Mouse (Mus musculus) stomach, embryonic 15.5 days (tissue): Measurements from ENCODE around the gene Prr36. TPM values are rescaled to one million over a fixed set of nuclear protein-coding genes. Genes with fewer than 3 reads are reported as not detected.

Experiments used
- ATAC-seq: fragments of 200-750 bp; cut with Nextera tagmentation; 2 replicates; pipeline ENCODE4 v1.8.0; 2017; ENCODE audit warnings: low read depth, moderate number of reproducible peaks, moderate TSS enrichment; ENCODE audit not compliant: insufficient read depth, low FRiP score
- H3K27ac ChIP-seq: fragments of 300-500 bp; sonication (generic); 2 replicates; pipeline ENCODE4 v1.5.1; 2015; ENCODE audit warnings: mild to moderate bottlenecking, inconsistent platforms
- H3K27me3 ChIP-seq: fragments of 300-500 bp; sonication (generic); replicated peaks from 2 replicates; pipeline ENCODE4 v1.6.1; 2015; ENCODE audit warnings: inconsistent platforms
- H3K36me3 ChIP-seq: fragments of 300-500 bp; sonication (generic); 2 replicates; pipeline ENCODE4 v1.6.1; 2015; ENCODE audit warnings: inconsistent platforms
- H3K4me1 ChIP-seq: fragments of 300-500 bp; sonication (generic); 2 replicates; pipeline ENCODE4 v1.6.1; 2015; ENCODE audit warnings: inconsistent platforms
- H3K4me2 ChIP-seq: fragments of 300-500 bp; sonication (generic); 2 replicates; pipeline ENCODE4 v1.6.1; 2015; ENCODE audit warnings: mild to moderate bottlenecking, inconsistent platforms
- H3K4me3 ChIP-seq: fragments of 300-500 bp; sonication (generic); replicated peaks from 2 replicates; pipeline ENCODE4 v1.5.1; 2015; ENCODE audit warnings: inconsistent platforms
- H3K9ac ChIP-seq: fragments of 300-500 bp; sonication (generic); 2 replicates; pipeline ENCODE4 v1.6.1; 2015; ENCODE audit warnings: inconsistent platforms
- H3K9me3 ChIP-seq: fragments of 300-500 bp; sonication (generic); 2 replicates; pipeline ENCODE4 v1.6.1; 2016; ENCODE audit warnings: inconsistent platforms
- WGBS: fragments of 180-500 bp; shearing (Covaris S2); methylation state at CpG from one replicate; pipeline ENCODE4 v1.1.7; 2015; 5-methylcytosine and 5-hydroxymethylcytosine counted together
- polyA plus RNA-seq: library from polyadenylated mRNA; unstranded; fragments of >200 nt; fragmentation: Nextera tagmentation; extraction: Ambion mirVana; gene quantifications from 2 replicates; pipeline ENCODE4 v1.2.1, GENCODE M21; 2015

Gene Prr36
- polyA plus RNA-seq, 1 experiment from 2014 or later: 3.2 TPM

DNA sequence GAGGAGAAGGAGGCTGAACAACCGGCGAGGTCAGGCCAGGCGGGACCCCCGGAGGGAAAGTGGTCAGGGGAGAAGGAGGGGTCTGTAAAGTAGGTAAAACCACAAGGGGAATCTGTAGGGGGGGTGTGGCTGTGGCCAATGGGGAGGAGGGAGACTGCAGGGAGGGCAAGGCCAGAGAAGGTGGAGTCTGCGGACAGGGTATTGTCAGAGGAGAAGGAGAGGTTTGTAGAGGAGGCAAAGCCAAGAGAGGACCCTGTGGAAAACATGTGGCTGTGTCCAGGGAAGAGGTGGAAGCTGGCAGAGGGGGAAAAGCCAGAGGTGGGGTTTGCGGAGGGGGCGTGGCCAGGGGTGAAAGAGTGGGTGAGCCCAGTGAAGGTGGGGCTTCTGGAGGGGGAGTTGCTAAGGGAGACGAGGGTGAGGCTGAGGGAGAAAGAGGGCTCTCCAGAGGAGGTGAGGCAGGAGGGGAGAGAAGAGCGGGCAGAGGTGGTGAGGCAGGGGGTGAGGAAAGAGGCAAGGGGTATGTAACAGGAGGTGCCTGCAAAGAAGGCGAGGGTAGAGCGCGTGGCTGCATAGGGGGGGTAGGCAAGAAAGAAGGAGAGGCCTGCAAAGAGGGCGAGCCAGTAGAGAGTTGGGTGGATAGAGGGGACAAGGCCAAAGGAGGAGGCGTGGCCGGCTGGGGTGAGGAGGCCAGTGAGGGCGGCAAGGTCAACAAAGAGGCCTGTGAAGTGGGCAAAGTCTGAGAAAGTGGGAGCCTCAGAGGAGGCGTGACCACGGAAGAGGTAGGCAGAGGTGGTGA is 3.9 kb downstream of the Prr36 start:
- 3% methylated on average over 18 of the region's 18 CpGs for WGBS
- H3K27ac ChIP-seq: peak overlapping the region; percentile 68
- peak overlapping the region; percentile 48 for H3K4me3 ChIP-seq
- no peaks in the 10 kb centered on the region for H3K36me3 ChIP-seq
- H3K9ac ChIP-seq: no peak overlapping the region
- H3K27me3 ChIP-seq: peaks cover 22% of the 10 kb centered on the region
- peak overlapping the region; percentile 95 for H3K4me2 ChIP-seq
- H3K4me1 ChIP-seq: peaks cover 30% of the 10 kb centered on the region
- peak; percentile 68 for ATAC-seq
- no peaks in the 10 kb centered on the region for H3K9me3 ChIP-seq

DNA sequence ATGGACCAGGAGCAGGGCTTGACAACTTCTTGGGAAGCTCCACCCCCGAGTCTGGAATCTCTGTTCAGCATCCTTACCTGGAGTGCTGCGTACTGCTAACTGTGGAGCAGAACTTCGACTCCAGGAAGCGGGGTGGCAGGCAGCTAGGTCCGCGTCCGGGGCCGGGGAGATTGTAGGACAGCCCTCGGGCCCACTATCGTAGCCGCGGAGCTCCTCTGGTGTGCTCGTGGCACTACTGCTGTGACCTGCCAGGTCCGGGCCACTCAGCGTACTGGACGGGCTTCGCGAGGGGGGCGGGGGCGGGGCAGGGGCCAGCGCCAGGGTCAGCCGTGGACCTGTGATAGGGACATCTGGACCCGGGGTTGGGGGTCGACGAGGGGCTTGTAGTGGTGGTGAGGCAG is 4.5 kb downstream of the Prr36 start:
- no peaks in the 10 kb centered on the region for H3K9me3 ChIP-seq
- no peaks in the 10 kb centered on the region for H3K36me3 ChIP-seq
- peak; percentile 19; the same call in 1 of the 2 replicates for ATAC-seq
- H3K27ac ChIP-seq: peak overlapping the region; percentile 68; the same call in 1 of the 2 replicates
- no peak overlapping the region for H3K9ac ChIP-seq
- H3K4me2 ChIP-seq: peak overlapping the region; percentile 95
- H3K4me1 ChIP-seq: peaks cover 30% of the 10 kb centered on the region
- H3K4me3 ChIP-seq: peak overlapping the region; percentile 48
- peaks cover 22% of the 10 kb centered on the region for H3K27me3 ChIP-seq
- whole genome bisulfite sequencing: under 1% methylated on average over 25 of the region's 25 CpGs

DNA sequence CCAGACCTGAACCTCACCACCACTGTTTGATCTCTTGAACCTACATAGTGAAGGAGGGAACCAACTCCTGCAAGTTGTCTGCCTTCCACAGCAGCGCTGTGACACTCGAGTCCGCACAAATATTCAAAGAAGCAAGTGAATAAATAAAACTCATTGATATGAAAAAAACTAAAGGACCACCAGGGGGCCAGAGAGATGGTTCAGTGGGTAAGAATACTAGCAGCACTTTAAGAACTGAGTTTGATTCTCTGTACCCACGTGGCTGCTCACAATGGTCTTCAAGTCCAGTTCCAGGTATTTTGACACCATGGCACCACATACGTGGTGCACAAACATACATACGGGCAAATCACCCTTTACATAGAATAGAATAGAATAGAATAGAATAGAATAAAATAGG is 6.2 kb downstream of the Prr36 start:
- peaks cover 40% of the 10 kb centered on the region for H3K4me1 ChIP-seq
- no peaks in the 10 kb centered on the region for H3K36me3 ChIP-seq
- peaks cover 9% of the 10 kb centered on the region; the same call in 1 of the 2 replicates for H3K27me3 ChIP-seq
- H3K27ac ChIP-seq: no peak overlapping the region
- H3K4me3 ChIP-seq: no peak overlapping the region
- no peaks in the 10 kb centered on the region for H3K9me3 ChIP-seq
- 78% methylated on average over 6 of the region's 6 CpGs for WGBS
- no peak overlapping the region for H3K4me2 ChIP-seq
- no peak for ATAC-seq
- H3K9ac ChIP-seq: no peak overlapping the region

DNA sequence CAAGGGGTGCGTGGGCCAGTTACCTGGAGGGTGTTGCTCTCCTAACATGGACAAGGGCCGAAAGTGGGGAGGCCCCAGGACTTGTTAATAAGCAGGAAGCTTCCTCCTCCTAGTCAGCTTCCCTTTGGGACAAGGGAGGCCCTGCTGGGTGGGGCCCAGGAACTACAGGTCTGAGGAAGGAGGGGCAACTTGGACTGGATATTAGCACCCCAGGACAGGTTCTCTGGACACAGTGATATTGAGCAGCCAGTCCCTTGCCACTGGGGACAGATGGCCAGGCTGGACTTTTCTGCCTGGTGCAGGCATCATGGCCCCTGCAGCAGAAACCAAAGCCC is 10.3 kb downstream of the Prr36 start:
- ATAC-seq: peak; percentile 6
- WGBS: 54% methylated on average over 2 of the region's 2 CpGs
- H3K4me2 ChIP-seq: peak overlapping the region; percentile 26; the same call in 1 of the 2 replicates
- H3K9ac ChIP-seq: no peak overlapping the region
- H3K36me3 ChIP-seq: no peaks in the 10 kb centered on the region
- no peaks in the 10 kb centered on the region for H3K9me3 ChIP-seq
- H3K4me1 ChIP-seq: peaks cover 16% of the 10 kb centered on the region
- 0 out of 2 replicates have a peak overlapping the region, but pooled peaks have one; percentile 8 for H3K27ac ChIP-seq
- H3K4me3 ChIP-seq: no peak overlapping the region
- H3K27me3 ChIP-seq: peaks cover 6% of the 10 kb centered on the region; the same call in 1 of the 2 replicates

DNA sequence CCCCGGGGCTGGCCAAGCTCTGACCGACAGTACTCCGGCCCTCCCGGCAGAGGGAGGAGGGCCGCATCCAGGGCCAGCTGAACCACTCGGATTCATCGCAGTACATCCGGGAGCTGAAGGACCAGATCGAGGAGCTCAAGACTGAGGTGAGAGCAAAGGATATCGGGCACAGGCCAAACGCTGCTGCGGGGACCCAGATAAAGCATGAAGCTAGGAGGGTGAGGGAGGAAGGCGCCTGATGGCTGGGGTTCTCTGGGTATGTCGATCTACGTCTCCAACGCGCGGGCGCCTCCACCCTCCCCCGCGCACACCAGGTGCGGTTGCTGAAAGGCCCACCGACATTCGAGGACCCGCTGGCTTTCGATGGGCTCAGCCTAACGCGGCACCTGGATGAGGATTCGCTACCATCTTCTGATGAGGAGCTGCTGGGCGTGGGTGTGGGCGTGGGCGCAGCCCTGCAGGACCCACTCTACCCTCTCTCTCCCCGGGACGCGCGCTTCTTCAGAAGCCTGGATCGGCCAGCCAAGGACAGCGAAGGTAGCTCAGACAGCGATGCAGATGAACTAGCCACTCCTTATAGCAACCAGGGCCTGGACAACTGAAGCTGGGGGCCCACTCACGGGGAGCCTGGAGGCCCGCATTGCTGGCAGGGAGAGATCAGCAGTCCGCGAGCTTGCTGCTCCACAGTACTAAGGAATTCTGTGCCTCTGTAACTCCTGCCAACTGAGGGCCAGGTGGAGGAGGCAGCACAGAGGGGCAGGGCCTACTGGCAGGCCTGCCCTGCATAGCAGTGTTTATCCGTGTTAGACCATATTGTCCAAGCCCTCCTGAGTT is 10.9 kb downstream of the Prr36 start:
- 24% methylated on average over 44 of the region's 44 CpGs for WGBS

DNA sequence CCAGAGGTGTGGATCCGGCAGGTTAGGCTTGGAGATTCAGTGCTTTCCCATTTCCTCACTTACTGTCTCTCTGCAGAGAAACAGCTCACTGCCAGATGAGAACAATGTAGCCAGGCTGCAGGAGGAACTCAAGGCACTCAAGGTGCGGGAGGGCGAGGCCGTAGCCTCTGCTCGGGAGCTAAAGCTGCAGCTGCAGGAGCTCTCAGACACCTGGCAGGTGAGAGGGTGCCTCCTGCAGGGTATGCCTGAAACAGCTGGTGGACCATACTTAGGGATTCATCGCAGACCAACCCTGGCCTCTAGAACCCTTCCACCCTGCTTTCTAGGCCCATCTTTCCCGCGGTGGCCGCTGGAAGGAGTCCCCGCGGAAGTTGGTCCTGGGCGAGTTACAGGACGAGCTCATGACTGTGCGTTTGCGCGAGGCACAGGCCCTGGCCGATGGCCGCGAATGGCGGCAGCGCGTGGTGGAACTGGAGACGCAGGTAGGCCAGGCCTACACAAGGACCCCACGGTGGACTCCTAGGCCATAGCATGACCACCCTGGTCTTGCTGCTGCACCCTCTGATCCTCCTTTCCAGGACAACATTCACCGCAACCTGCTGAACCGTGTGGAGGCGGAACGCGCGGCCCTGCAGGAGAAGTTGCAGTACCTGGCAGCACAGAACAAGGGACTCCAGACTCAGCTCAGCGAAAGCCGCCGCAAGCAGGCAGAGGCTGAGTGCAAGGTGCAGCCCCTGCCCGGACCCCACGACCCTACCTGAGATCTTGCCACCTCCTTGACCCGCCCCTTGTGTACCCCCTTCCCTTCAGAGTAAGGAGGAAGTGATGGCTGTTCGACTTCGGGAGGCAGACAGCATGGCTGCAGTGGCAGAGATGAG is 11.8 kb downstream of the Prr36 start:
- H3K4me3 ChIP-seq: no peak overlapping the region; the same call in 1 of the 2 replicates
- H3K4me2 ChIP-seq: peak overlapping the region; percentile 26
- no peaks in the 10 kb centered on the region for H3K36me3 ChIP-seq
- ATAC-seq: peak; percentile 32; the same call in 1 of the 2 replicates
- H3K9me3 ChIP-seq: no peaks in the 10 kb centered on the region
- H3K27ac ChIP-seq: no peak overlapping the region
- H3K9ac ChIP-seq: no peak overlapping the region
- WGBS: 37% methylated on average over 38 of the region's 38 CpGs
- H3K27me3 ChIP-seq: peaks cover 6% of the 10 kb centered on the region; the same call in 1 of the 2 replicates
- H3K4me1 ChIP-seq: peaks cover 16% of the 10 kb centered on the region

More for the DNA sequence above, 10.9 kb downstream of the Prr36 start:
- Histone ChIP-seq H3K9ac (no peak overlapping the region), H3K9me3 (no peaks in the 10 kb centered on the region), H3K27ac (0 out of 2 replicates have a peak overlapping the region, but pooled peaks have one; percentile 8), H3K27me3 (peaks cover 6% of the 10 kb centered on the region; the same call in 1 of the 2 replicates), H3K4me3 (no peak overlapping the region; the same call in 1 of the 2 replicates), H3K4me1 (peaks cover 16% of the 10 kb centered on the region), H3K36me3 (no peaks in the 10 kb centered on the region), H3K4me2 (peak overlapping the region; percentile 26)
- peak; percentile 37 for ATAC-seq

DNA sequence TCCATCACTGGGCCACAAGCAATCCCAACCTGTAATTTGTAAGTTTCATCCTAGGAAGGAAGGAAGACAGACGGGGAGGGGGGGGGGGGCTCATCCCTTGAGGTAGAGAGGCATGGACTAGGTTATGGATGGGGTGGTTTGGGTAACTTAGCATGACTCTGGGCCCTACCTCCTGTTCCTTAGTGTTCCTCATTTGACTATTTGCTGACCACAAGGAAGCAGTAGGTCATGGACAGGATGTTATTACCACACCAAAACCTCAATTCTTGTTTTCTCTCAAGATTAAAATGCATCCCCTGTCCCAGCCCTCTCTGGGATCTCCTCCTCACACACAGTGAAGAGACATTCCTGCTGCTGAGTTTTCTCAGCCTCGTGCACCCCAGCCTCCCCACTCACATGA is 15.9 kb downstream of the Prr36 start:
- H3K9ac ChIP-seq: no peak overlapping the region
- peaks cover 6% of the 10 kb centered on the region; the same call in 1 of the 2 replicates for H3K4me1 ChIP-seq
- H3K4me2 ChIP-seq: no peak overlapping the region
- H3K9me3 ChIP-seq: no peaks in the 10 kb centered on the region
- no peak overlapping the region for H3K27ac ChIP-seq
- WGBS: 58% methylated on average over 2 of the region's 2 CpGs
- no peak overlapping the region for H3K4me3 ChIP-seq
- peaks cover 6% of the 10 kb centered on the region; the same call in 1 of the 2 replicates for H3K27me3 ChIP-seq
- ATAC-seq: no peak
- H3K36me3 ChIP-seq: no peaks in the 10 kb centered on the region

DNA sequence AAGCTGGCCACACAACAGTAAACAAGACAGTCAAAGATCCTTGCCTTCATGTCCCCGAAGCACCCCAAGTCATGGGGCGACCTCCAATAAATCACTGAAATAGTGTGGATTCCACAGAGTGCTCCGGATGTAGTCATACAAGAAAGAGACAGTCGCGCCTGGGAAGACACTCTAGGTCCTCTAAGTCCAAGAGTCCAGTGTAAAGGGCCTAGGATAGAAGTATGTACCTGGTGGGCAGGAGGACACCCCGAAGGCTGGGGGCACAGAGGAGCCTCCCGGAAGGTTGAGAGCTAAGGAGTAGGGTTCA is 23.7 kb downstream of the Prr36 start:
- no peaks in the 10 kb centered on the region for H3K27me3 ChIP-seq
- 47% methylated on average over 7 of the region's 7 CpGs for WGBS
- no peak for ATAC-seq
- H3K36me3 ChIP-seq: no peaks in the 10 kb centered on the region
- H3K4me1 ChIP-seq: 0 out of 2 replicates have a peak, but pooled peaks cover 5% of the 10 kb centered on the region
- H3K27ac ChIP-seq: no peak overlapping the region
- peak overlapping the region; percentile 37; the same call in 1 of the 2 replicates for H3K4me2 ChIP-seq
- H3K9ac ChIP-seq: no peak overlapping the region
- no peak overlapping the region for H3K4me3 ChIP-seq
- no peaks in the 10 kb centered on the region for H3K9me3 ChIP-seq

DNA sequence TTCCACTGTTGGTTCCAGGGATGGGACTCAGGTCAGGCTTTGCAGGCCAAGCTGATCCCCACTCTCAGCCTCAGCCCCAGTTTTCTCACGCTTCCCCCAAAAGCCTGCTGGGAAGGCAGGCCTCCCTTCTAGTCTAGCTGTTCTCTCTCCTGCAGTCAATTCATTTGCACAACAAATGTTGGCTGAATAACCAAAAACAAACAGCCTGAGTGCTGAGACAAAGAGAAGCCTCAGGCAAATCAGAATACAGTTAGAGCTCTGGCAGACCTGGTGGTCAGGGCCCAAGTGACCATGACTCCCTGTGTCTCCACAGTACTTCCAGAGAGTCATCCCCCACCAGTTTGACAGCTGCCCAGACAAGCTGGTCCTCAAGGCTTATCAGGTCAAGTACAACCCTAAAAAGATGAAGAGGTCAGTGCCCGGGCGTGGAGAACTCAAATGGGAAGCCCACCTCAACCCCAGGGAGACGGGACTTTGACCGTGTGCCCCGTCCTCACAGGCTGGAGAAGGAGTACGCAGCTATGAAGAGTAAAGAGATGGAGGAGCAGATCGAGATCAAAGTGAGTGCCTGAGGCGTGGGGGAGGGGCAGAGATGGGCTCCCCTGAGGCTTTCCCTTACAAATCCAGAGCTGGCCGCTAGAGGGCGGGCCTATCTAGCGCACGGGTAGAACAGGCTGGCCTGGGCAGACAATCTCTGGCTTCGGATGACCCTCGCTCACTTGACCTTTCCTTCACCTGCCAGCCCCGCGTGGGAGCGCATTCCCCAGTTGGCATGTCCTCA is 24.3 kb downstream of the Prr36 start:
- Histone ChIP-seq H3K4me2 (peak overlapping the region; percentile 37; the same call in 1 of the 2 replicates), H3K4me1 (0 out of 2 replicates have a peak, but pooled peaks cover 5% of the 10 kb centered on the region), H3K27ac (no peak overlapping the region), H3K9me3 (no peaks in the 10 kb centered on the region), H3K4me3 (no peak overlapping the region), H3K36me3 (no peaks in the 10 kb centered on the region), H3K9ac (no peak overlapping the region), H3K27me3 (no peaks in the 10 kb centered on the region)
- peak; percentile 75 for ATAC-seq
- 11% methylated on average over 18 of the region's 18 CpGs for WGBS

DNA sequence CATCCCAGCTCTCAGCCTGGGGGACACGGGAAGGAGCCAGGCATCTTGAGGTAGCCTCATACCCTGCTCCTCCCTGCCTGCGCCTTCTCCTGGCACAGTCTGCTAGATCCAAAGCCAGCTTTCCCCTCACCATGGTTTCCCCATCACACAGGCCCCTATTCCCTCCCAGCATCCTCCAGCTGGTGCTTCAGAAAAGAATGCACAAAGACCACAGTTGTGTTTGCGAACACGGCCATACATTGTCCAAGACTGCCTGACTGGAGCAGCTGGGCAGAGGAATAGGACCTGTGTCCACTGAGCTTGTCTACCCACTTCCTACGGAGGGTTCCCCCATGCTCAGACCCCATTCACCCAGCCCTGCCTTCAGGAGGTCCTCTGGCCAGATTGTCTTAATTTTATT is 25.0 kb downstream of the Prr36 start:
- no peak; the same call in 1 of the 2 replicates for ATAC-seq
- Histone ChIP-seq H3K9ac (no peak overlapping the region), H3K4me1 (0 out of 2 replicates have a peak, but pooled peaks cover 5% of the 10 kb centered on the region), H3K36me3 (peaks cover 6% of the 10 kb centered on the region; the same call in 1 of the 2 replicates), H3K4me2 (no peak overlapping the region), H3K4me3 (no peak overlapping the region), H3K27me3 (no peaks in the 10 kb centered on the region), H3K9me3 (no peaks in the 10 kb centered on the region), H3K27ac (no peak overlapping the region)
- 57% methylated on average over 5 of the region's 5 CpGs for WGBS
